Mouse (Mus musculus) liver, postnatal 0 days (tissue): ENCODE measurements around the gene Pidd1. TPM values are rescaled to one million over a fixed set of nuclear protein-coding genes. Genes with fewer than 3 reads are reported as not detected.

Experiments
- ATAC-seq: fragments of 200-750 bp; cut with Nextera tagmentation; 2 replicates; pipeline ENCODE4 v1.8.0; 2017; ENCODE audit warnings: mild to moderate bottlenecking, moderate library complexity
- DNase-seq: peaks from one replicate; pipeline ENCODE4 v3.0.0-alpha.2; 2016
- H3K27ac ChIP-seq: fragments of 300-500 bp; sonication (generic); 2 replicates; pipeline ENCODE4 v1.5.1; 2014; ENCODE audit warnings: antibody characterized with exemption, moderate library complexity, mild to moderate bottlenecking, low read depth
- H3K27me3 ChIP-seq: fragments of 300-500 bp; sonication (generic); 2 replicates; pipeline ENCODE4 v1.6.1; 2014; ENCODE audit warnings: low read length, control low read depth, mixed read lengths; ENCODE audit not compliant: insufficient read depth
- H3K36me3 ChIP-seq: fragments of 300-500 bp; sonication (generic); replicated peaks from 2 replicates; pipeline ENCODE4 v1.6.1; 2014; ENCODE audit warnings: mild to moderate bottlenecking, control low read depth, low read length, moderate library complexity, mixed read lengths; ENCODE audit not compliant: insufficient read depth
- H3K4me1 ChIP-seq: fragments of 300-500 bp; sonication (generic); 2 replicates; pipeline ENCODE4 v1.6.1; 2014; ENCODE audit warnings: antibody characterized with exemption, mild to moderate bottlenecking, control low read depth; ENCODE audit not compliant: insufficient read depth
- H3K4me2 ChIP-seq: fragments of 300-500 bp; sonication (generic); 2 replicates; pipeline ENCODE4 v1.6.1; 2014; ENCODE audit warnings: low read depth, mild to moderate bottlenecking, low read length, moderate library complexity, mixed read lengths
- H3K4me3 ChIP-seq: fragments of 300-500 bp; sonication (generic); 2 replicates; pipeline ENCODE4 v1.5.1; 2014; ENCODE audit warnings: low read depth, low read length
- H3K9ac ChIP-seq: fragments of 300-500 bp; sonication (generic); replicated peaks from 2 replicates; pipeline ENCODE4 v1.6.1; 2014; ENCODE audit warnings: mild to moderate bottlenecking, moderate library complexity
- H3K9me3 ChIP-seq: fragments of 300-500 bp; sonication (generic); 2 replicates; pipeline ENCODE4 v1.6.1; 2016; ENCODE audit warnings: mild to moderate bottlenecking, control low read depth, low read length, mixed read lengths
- CTCF ChIP-seq: sonication (generic); IDR thresholded peaks from 2 replicates; pipeline ENCODE4 v1.5.1; 2016; ENCODE audit warnings: antibody characterized with exemption, low read depth
- EP300 ChIP-seq: IDR thresholded peaks from 2 replicates; pipeline ENCODE4 v1.6.1; 2016; ENCODE audit warnings: antibody characterized with exemption, low read depth, mild to moderate bottlenecking
- WGBS: fragments of 180-500 bp; shearing (Covaris S2); extraction: QIAGEN DNeasy Blood & Tissue Kit; methylation state at CpG from one replicate; pipeline ENCODE4 v1.1.7; 2014; ENCODE audit not compliant: insufficient replicate concordance; 5-methylcytosine and 5-hydroxymethylcytosine counted together
- polyA plus RNA-seq: library from polyadenylated mRNA; unstranded; fragments of >200 nt; fragmentation: Nextera tagmentation; extraction: Ambion mirVana; gene quantifications from 2 replicates; pipeline ENCODE4 v1.2.1, GENCODE M21; 2015

Gene Pidd1
- 3.6 and 4.3 TPM in 2 replicates for polyA plus RNA-seq

- ATAC-seq (peak; percentile 55), DNase-seq (peak; percentile 86)
- Histone ChIP-seq H3K4me1 (peaks cover 44% of the 10 kb centered on the region), H3K9me3 (no peaks in the 10 kb centered on the region), H3K27me3 (no peaks in the 10 kb centered on the region), H3K27ac (peak within 1 kb of the TSS; percentile 69), H3K36me3 (peaks cover 23% of the 10 kb centered on the region), H3K4me3 (peak within 1 kb of the TSS; percentile 66), H3K4me2 (peak within 1 kb of the TSS; percentile 91), H3K9ac (peak within 1 kb of the TSS; percentile 75)
- TF ChIP-seq CTCF (no peak), EP300 (peak; percentile 41; the same call in 1 of the 2 replicates)
- 1% methylated on average over 25 of the region's 25 CpGs for WGBS
Measured at GRCm38 (mm10) chr7:141443828-141444237, at the start of gene Pidd1. Pidd1 (minus strand) TSS chr7:141444025.

GRCm38 (mm10) chr7:141492738-141493137 is 48.9 kb upstream of the Pidd1 start:
- Histone ChIP-seq H3K9me3 (no peaks in the 10 kb centered on the region), H3K4me1 (no peaks in the 10 kb centered on the region), H3K9ac (no peak overlapping the region), H3K4me3 (no peak overlapping the region), H3K4me2 (no peak overlapping the region), H3K36me3 (peaks cover 16% of the 10 kb centered on the region), H3K27me3 (no peaks in the 10 kb centered on the region), H3K27ac (no peak overlapping the region)
- ATAC-seq: no peak
- no peak for TF ChIP-seq CTCF
- no peak for TF ChIP-seq EP300
- DNase-seq: no peak
- 80% methylated on average over 5 of the region's 5 CpGs for WGBS

- peak; percentile 51 for ATAC-seq
Measured at GRCm38 (mm10) chr7:141491151-141491550, 47.3 kb upstream of the Pidd1 start.

GRCm38 (mm10) chr7:141487141-141487540 is 43.3 kb upstream of the Pidd1 start:
- H3K27me3 ChIP-seq: peaks cover 11% of the 10 kb centered on the region; the same call in 1 of the 2 replicates
- peaks cover 23% of the 10 kb centered on the region; the same call in 1 of the 2 replicates for H3K36me3 ChIP-seq
- TF ChIP-seq EP300: no peak
- no peak for TF ChIP-seq CTCF
- no peak overlapping the region for H3K4me3 ChIP-seq
- no peak overlapping the region for H3K9ac ChIP-seq
- no peak overlapping the region for H3K27ac ChIP-seq
- ATAC-seq (no peak), DNase-seq (no peak)
- H3K4me1 ChIP-seq: peaks cover 9% of the 10 kb centered on the region
- H3K9me3 ChIP-seq: no peaks in the 10 kb centered on the region
- H3K4me2 ChIP-seq: no peak overlapping the region
- 72% methylated on average over 7 of the region's 7 CpGs for WGBS

More at GRCm38 (mm10) chr7:141491151-141491550, 47.3 kb upstream of the Pidd1 start:
- peak; percentile 45 for DNase-seq
- no peak overlapping the region for H3K4me3 ChIP-seq
- H3K9ac ChIP-seq: no peak overlapping the region
- no peaks in the 10 kb centered on the region for H3K4me1 ChIP-seq
- H3K9me3 ChIP-seq: no peaks in the 10 kb centered on the region
- no peaks in the 10 kb centered on the region for H3K27me3 ChIP-seq
- H3K27ac ChIP-seq: no peak overlapping the region
- 51% methylated on average over 2 of the region's 2 CpGs for WGBS
- peak; percentile 74 for TF ChIP-seq CTCF
- no peak for TF ChIP-seq EP300
- no peak overlapping the region for H3K4me2 ChIP-seq
- peaks cover 29% of the 10 kb centered on the region for H3K36me3 ChIP-seq

- Histone ChIP-seq H3K4me2 (no peak overlapping the region), H3K36me3 (peaks cover 21% of the 10 kb centered on the region; the same call in 1 of the 2 replicates), H3K9ac (no peak overlapping the region), H3K27me3 (peaks cover 18% of the 10 kb centered on the region), H3K9me3 (no peaks in the 10 kb centered on the region), H3K27ac (no peak overlapping the region), H3K4me1 (peaks cover 18% of the 10 kb centered on the region), H3K4me3 (no peak overlapping the region)
- no peak for DNase-seq
- WGBS: 89% methylated on average over 1 of the region's 1 CpGs
- ATAC-seq: no peak
- TF ChIP-seq CTCF (no peak), EP300 (no peak)
Measured at GRCm38 (mm10) chr7:141486239-141486638, 42.4 kb upstream of the Pidd1 start.

GRCm38 (mm10) chr7:141485606-141486005 is 41.8 kb upstream of the Pidd1 start:
- WGBS: 75% methylated on average over 2 of the region's 2 CpGs
- peaks cover 18% of the 10 kb centered on the region for H3K27me3 ChIP-seq
- H3K27ac ChIP-seq: no peak overlapping the region
- H3K9me3 ChIP-seq: no peaks in the 10 kb centered on the region
- DNase-seq (no peak), ATAC-seq (no peak)
- H3K9ac ChIP-seq: no peak overlapping the region
- no peak overlapping the region for H3K4me2 ChIP-seq
- H3K4me1 ChIP-seq: peaks cover 23% of the 10 kb centered on the region
- H3K4me3 ChIP-seq: no peak overlapping the region
- peaks cover 19% of the 10 kb centered on the region; the same call in 1 of the 2 replicates for H3K36me3 ChIP-seq
- no peak for TF ChIP-seq CTCF
- TF ChIP-seq EP300: no peak
